Mouse (Mus musculus): ENCODE measurements at regions not wholly inside any gene's neighbourhood (a gene's known extent, or its start where the extent isn't known, plus 50 kb on each side); places are given as distances from the start of the nearest gene placed in this dataset.

DNA sequence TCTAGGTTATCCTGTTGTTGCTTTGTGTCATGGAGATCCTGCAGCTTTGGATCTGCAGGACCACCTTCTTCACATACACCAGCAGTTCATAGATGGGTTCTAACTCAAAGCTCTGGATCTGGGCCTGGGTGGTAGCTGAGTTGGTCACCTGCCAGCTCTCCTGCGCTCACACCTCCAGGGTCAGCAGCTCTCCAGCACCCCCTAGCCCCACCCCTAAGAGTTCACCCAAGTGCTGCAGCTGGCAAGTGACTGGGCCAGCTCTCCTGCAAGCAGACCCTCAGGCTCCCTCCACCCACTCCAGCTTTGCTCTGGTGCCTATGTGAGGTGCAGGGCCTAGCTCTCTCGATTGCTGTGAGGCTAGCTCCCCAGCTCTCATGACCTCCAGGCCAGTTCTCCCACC lies 198.6 kb upstream of the Fggy start:
- no peak overlapping the region for H3K4me3 ChIP-seq (ENCODE audit: low read length)
- H3K27me3 ChIP-seq (ENCODE audit: insufficient read depth, low read length), result no peaks in the 10 kb centered on the region
- ATAC-seq (ENCODE audit: low FRiP score, low TSS enrichment), result no peak
- H3K4me2 ChIP-seq (replicated peaks; ENCODE audit: low read depth, low read length), result no peak overlapping the region
- peaks cover 7% of the 10 kb centered on the region for H3K4me1 ChIP-seq (ENCODE audit: insufficient read depth, low read length)
- H3K9ac ChIP-seq (replicated peaks; ENCODE audit: low read length), result no peak overlapping the region
- WGBS, result 82% methylated on average over 2 of the region's 2 CpGs
- H3K9me3 ChIP-seq (ENCODE audit: low read length), result no peaks in the 10 kb centered on the region
- no peak overlapping the region for H3K27ac ChIP-seq (ENCODE audit: low read length)
- no peaks in the 10 kb centered on the region for H3K36me3 ChIP-seq (ENCODE audit: insufficient read depth, low read length)

DNA sequence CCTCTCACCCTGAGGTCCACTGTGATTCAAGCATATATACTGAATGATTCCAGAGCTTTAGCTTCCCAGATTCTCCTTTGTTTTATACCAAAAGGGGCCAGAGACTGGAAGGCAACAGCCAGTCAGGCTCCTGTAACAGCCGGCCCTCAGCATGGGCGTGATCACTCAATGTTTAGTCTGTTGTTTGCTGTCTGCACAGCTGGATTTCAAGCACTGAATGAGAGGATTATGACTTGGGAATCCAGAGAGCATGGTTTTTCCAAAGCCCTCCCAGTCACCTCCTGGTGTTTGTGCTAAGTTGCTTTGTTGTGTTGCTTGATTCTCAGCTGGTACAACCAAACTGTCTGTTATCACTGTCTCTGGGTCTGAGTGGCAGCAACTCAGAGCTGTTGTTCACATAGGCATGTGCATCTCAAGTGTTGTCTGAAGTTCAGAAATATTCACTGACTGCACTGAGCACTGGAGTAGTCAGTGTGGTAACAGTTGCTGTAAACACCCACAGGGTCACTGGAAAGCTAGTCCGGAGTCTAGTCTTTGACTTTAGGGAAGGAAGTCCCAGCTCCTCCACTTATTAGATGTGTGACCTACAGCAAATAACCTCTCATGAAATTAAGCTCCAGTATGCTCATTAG lies 196.9 kb upstream of the Fggy start:
- Histone ChIP-seq H3K9ac (replicated peaks; ENCODE audit: low read length) (no peak overlapping the region), H3K4me2 (replicated peaks; ENCODE audit: low read depth, low read length) (no peak overlapping the region), H3K9me3 (ENCODE audit: low read length) (no peaks in the 10 kb centered on the region), H3K4me1 (ENCODE audit: insufficient read depth, low read length) (no peaks in the 10 kb centered on the region), H3K27me3 (ENCODE audit: insufficient read depth, low read length) (no peaks in the 10 kb centered on the region), H3K27ac (ENCODE audit: low read length) (no peak overlapping the region), H3K36me3 (ENCODE audit: insufficient read depth, low read length) (no peaks in the 10 kb centered on the region), H3K4me3 (ENCODE audit: low read length) (no peak overlapping the region)
- 68% methylated on average over 3 of the region's 3 CpGs for WGBS
- ATAC-seq (ENCODE audit: low FRiP score, low TSS enrichment), result no peak

DNA sequence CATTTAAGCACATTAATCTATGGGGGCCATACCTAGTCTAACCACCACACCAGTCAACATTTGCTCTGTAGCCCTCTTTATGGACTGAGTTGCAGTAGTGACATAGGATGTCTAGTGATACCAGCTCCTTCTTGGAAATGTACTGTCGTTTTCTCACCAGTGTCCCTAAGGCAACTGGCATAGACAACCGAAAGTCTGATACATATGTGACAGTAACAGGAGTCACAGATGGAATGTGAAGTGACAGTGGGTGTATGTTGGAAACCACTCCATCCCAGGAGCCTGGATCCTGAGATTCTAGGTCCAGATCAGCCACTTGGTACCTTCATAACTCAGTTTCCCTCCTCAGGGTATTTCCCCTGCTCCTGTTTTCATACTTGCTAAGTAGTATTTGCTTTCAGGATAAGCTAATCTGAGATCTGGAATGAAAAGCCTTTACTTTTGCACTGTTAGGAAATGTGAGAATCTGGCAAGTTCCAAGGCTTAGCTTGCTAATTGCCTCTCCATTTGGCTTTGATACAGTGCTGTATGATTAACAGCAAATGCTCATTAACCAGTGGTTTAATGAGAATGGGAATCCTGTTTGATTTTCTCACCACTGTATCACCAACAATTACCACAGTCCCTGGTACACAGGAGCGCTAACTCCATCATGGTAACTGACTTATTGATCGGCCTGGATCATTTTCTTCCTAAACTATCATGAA lies 192.8 kb upstream of the Fggy start:
- Histone ChIP-seq H3K9me3 (ENCODE audit: low read length) (no peaks in the 10 kb centered on the region), H3K27ac (ENCODE audit: low read length) (no peak overlapping the region), H3K9ac (replicated peaks; ENCODE audit: low read length) (no peak overlapping the region), H3K36me3 (ENCODE audit: insufficient read depth, low read length) (no peaks in the 10 kb centered on the region), H3K4me1 (ENCODE audit: insufficient read depth, low read length) (no peaks in the 10 kb centered on the region), H3K4me2 (replicated peaks; ENCODE audit: low read depth, low read length) (no peak overlapping the region), H3K4me3 (ENCODE audit: low read length) (no peak overlapping the region), H3K27me3 (ENCODE audit: insufficient read depth, low read length) (no peaks in the 10 kb centered on the region)
- no peak for ATAC-seq (ENCODE audit: low FRiP score, low TSS enrichment)
- WGBS, result 92% methylated on average over 4 of the region's 4 CpGs

DNA sequence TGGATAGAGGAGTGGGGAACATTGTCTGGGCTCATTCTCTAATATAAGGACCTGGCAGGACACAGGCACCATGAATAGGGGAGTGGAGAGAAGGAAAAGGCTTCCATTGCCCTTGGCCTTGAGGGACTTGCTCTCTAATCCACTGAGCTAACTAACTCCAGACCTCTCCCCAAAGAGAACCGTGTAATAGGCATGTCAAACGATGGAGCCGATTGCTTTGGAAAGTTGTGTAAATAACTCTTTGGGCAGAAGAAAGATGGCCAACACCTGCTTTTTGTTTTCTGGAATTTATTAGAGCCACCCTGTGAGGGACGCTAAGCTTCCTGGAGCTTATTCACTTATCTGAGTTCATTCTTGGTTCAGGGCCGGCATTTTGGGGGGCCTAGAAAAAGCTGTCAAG lies 180.9 kb upstream of the Fggy start:
- Histone ChIP-seq H3K4me2 (replicated peaks; ENCODE audit: low read depth, low read length) (no peak overlapping the region), H3K36me3 (ENCODE audit: insufficient read depth, low read length) (no peaks in the 10 kb centered on the region), H3K9me3 (ENCODE audit: low read length) (no peaks in the 10 kb centered on the region), H3K27me3 (ENCODE audit: insufficient read depth, low read length) (no peaks in the 10 kb centered on the region), H3K4me3 (ENCODE audit: low read length) (no peak overlapping the region), H3K4me1 (ENCODE audit: insufficient read depth, low read length) (peaks cover 8% of the 10 kb centered on the region; the same call in 1 of the 2 replicates), H3K9ac (replicated peaks; ENCODE audit: low read length) (no peak overlapping the region), H3K27ac (ENCODE audit: low read length) (no peak overlapping the region)
- ATAC-seq (ENCODE audit: low FRiP score, low TSS enrichment), result no peak
- 56% methylated on average over 5 of the region's 5 CpGs for WGBS

DNA sequence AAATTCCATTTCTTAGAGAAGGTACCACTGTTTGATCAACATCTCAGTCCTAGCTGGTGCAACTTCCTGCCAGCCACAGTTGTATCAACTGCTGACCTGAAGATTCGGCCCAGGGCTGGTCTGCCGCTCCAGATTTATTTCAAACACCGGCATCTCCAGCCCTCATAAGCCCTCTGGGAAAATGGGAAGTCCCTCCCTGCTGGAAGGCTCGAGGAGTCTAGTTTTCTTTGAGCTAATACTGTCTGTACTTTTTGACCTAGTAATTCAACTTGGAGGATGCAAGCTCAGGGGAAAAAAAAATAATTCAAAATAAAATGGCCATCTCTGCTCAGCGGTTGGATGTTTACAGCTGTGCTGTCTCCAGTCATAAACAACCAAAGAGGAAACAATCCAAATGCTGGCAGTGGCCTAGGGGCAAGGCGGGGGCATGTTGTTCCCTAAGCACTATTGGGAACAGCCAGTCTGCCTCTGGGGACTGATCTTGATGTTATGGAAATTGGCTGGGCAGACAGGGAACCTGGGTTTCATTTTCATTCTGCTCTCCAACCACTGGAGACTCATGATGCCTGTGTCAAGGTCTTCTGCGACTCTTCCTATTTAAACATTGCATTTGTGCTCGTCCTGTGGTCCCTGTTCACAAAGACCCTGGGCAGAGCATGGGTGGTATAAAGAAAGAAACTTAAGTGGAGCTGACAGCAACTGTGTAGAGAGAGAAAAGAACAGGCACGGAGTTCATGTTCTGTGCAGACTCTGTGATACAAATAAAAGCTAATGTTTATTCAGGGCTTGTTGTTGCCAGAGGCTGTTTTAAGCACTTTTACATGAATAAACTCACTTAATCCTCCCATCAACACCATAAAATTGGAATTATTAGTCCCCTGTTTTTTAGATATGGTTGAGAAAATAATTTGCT lies 179.8 kb upstream of the Fggy start:
- Histone ChIP-seq H3K36me3 (ENCODE audit: insufficient read depth, low read length) (no peaks in the 10 kb centered on the region), H3K4me2 (replicated peaks; ENCODE audit: low read depth, low read length) (no peak overlapping the region), H3K9ac (replicated peaks; ENCODE audit: low read length) (no peak overlapping the region), H3K4me1 (ENCODE audit: insufficient read depth, low read length) (peaks cover 8% of the 10 kb centered on the region; the same call in 1 of the 2 replicates), H3K9me3 (ENCODE audit: low read length) (no peaks in the 10 kb centered on the region), H3K27ac (ENCODE audit: low read length) (peak overlapping the region; percentile 72), H3K4me3 (ENCODE audit: low read length) (no peak overlapping the region), H3K27me3 (ENCODE audit: insufficient read depth, low read length) (no peaks in the 10 kb centered on the region)
- peak; percentile 54; the same call in 1 of the 2 replicates for ATAC-seq (ENCODE audit: low FRiP score, low TSS enrichment)
- WGBS, result 46% methylated on average over 9 of the region's 9 CpGs

DNA sequence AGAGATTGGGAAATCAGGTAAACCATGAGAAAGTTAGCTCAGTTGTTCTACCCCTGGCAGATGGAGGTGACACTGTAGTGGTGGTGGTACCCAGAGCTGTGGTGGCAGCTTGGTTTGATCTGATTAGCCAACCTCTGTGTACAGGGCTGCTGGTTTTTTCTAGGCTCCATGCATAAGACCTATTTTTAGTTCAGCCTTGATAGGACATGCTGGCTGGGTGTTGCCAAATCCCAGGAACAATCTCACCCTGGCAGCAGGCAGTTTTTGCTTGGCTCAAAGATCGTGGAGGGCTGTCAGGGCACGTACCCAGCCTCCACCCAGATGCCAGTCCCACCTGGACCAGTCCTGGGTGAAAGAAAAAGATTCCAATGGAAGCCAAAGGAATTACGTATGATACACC lies 178.7 kb upstream of the Fggy start:
- H3K9ac ChIP-seq (replicated peaks; ENCODE audit: low read length), result no peak overlapping the region
- H3K4me3 ChIP-seq (ENCODE audit: low read length), result no peak overlapping the region
- no peak overlapping the region for H3K4me2 ChIP-seq (replicated peaks; ENCODE audit: low read depth, low read length)
- H3K9me3 ChIP-seq (ENCODE audit: low read length), result no peaks in the 10 kb centered on the region
- no peak overlapping the region for H3K27ac ChIP-seq (ENCODE audit: low read length)
- WGBS, result 89% methylated on average over 3 of the region's 3 CpGs
- no peaks in the 10 kb centered on the region for H3K27me3 ChIP-seq (ENCODE audit: insufficient read depth, low read length)
- no peak for ATAC-seq (ENCODE audit: low FRiP score, low TSS enrichment)
- H3K4me1 ChIP-seq (ENCODE audit: insufficient read depth, low read length), result peaks cover 8% of the 10 kb centered on the region; the same call in 1 of the 2 replicates
- no peaks in the 10 kb centered on the region for H3K36me3 ChIP-seq (ENCODE audit: insufficient read depth, low read length)

DNA sequence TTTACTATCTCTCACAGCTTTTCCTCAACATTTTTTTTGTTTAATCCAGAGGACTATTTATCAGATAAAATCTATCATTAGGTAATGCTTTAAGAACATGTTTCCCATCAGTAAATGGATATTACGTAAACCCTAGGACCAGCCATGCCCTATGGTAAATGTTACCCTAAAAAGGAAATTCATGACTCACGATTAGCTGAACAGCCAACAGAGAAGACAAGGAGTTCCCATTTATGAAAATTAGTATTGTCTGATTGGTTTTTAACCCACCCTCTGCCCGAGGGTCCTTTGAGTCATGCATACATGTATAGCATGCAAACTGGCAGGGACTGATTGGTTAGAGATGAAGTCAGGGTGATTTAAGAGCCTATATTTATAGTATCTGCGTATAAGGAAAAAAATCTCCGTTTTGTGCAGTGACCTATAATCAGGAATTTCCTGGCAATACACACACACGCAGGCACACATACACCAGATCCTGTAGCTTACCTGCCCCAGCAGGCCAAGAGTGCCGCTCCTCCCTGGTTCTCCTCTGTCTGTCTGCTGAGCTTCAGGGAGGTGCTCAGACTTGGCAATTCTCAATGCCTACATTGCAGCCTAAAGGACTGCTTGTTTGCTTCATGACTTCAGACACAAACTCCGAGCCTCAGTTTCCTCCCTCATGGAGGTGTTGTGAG lies 174.0 kb upstream of the Fggy start:
- H3K4me2 ChIP-seq (replicated peaks; ENCODE audit: low read depth, low read length), result no peak overlapping the region
- no peaks in the 10 kb centered on the region for H3K36me3 ChIP-seq (ENCODE audit: insufficient read depth, low read length)
- WGBS, result 75% methylated on average over 8 of the region's 8 CpGs
- peaks cover 6% of the 10 kb centered on the region; the same call in 1 of the 2 replicates for H3K4me1 ChIP-seq (ENCODE audit: insufficient read depth, low read length)
- no peak for ATAC-seq (ENCODE audit: low FRiP score, low TSS enrichment)
- no peak overlapping the region for H3K9ac ChIP-seq (replicated peaks; ENCODE audit: low read length)
- H3K4me3 ChIP-seq (ENCODE audit: low read length), result no peak overlapping the region
- no peaks in the 10 kb centered on the region for H3K27me3 ChIP-seq (ENCODE audit: insufficient read depth, low read length)
- no peaks in the 10 kb centered on the region for H3K9me3 ChIP-seq (ENCODE audit: low read length)
- no peak overlapping the region for H3K27ac ChIP-seq (ENCODE audit: low read length)

DNA sequence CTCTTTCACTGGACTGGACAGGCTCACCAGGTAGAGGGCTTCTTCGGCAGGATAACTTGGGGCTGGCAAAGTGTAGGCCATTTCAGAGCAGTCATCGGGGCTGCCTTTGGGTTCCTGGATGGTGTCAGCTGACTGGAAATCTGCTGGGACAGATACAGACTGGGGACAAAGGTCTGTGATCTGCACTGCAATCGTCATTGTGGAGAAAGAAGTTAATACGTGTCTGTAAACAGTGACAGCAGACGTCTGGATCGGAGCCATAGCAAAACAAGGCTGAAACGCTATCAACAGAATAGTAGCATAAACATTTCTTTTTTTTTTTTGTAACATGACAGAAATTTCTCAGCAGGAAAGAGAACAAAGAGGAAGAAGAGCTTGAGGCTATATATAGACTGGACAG lies 171.8 kb upstream of the Fggy start:
- Histone ChIP-seq H3K9me3 (ENCODE audit: low read length) (no peaks in the 10 kb centered on the region), H3K4me3 (ENCODE audit: low read length) (no peak overlapping the region), H3K27me3 (ENCODE audit: insufficient read depth, low read length) (no peaks in the 10 kb centered on the region), H3K4me1 (ENCODE audit: insufficient read depth, low read length) (peaks cover 9% of the 10 kb centered on the region; the same call in 1 of the 2 replicates), H3K4me2 (replicated peaks; ENCODE audit: low read depth, low read length) (no peak overlapping the region), H3K9ac (replicated peaks; ENCODE audit: low read length) (no peak overlapping the region), H3K36me3 (ENCODE audit: insufficient read depth, low read length) (no peaks in the 10 kb centered on the region), H3K27ac (ENCODE audit: low read length) (peak overlapping the region; percentile 30; the same call in 1 of the 2 replicates)
- WGBS, result 50% methylated on average over 7 of the region's 7 CpGs
- ATAC-seq (ENCODE audit: low FRiP score, low TSS enrichment), result no peak; the same call in 1 of the 2 replicates

DNA sequence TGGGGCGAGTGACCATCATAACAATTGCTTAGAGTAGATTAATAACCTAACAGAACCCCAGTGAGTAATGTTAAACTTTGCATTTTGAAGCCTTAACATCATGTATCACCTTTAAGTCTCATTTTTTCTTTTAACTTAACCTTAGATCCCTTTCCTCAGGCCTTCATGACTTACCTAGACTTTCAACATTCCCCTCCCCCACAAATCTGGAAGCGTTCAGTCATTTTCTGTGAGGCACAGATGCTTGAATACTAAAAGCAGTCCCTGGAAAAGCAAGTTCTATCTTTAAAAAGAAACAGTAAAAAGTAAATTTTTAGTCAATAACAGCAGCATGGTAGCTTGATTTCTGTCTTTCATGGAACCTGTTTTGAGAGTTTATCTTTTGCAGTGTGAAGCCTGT lies 171.3 kb upstream of the Fggy start:
- Histone ChIP-seq H3K9ac (replicated peaks; ENCODE audit: low read length) (no peak overlapping the region), H3K4me1 (ENCODE audit: insufficient read depth, low read length) (peaks cover 9% of the 10 kb centered on the region; the same call in 1 of the 2 replicates), H3K9me3 (ENCODE audit: low read length) (no peaks in the 10 kb centered on the region), H3K27ac (ENCODE audit: low read length) (no peak overlapping the region), H3K4me2 (replicated peaks; ENCODE audit: low read depth, low read length) (no peak overlapping the region), H3K27me3 (ENCODE audit: insufficient read depth, low read length) (no peaks in the 10 kb centered on the region), H3K36me3 (ENCODE audit: insufficient read depth, low read length) (no peaks in the 10 kb centered on the region), H3K4me3 (ENCODE audit: low read length) (no peak overlapping the region)
- 56% methylated on average over 2 of the region's 2 CpGs for WGBS
- ATAC-seq (ENCODE audit: low FRiP score, low TSS enrichment), result no peak

Data from kidney, embryonic 16.5 days (tissue).